Mouse (Mus musculus) intestine, embryonic 16.5 days (tissue): Measurements from ENCODE around the gene Nbl1. TPM values are rescaled to one million over a fixed set of nuclear protein-coding genes. Genes with fewer than 3 reads are reported as not detected.
A peak's percentile ranks its signal among the peaks of the same experiment; 100 is the strongest.

Experiments used
- ATAC-seq: fragments of 200-750 bp; cut with Nextera tagmentation; 2 replicates; pipeline ENCODE4 v1.8.0; 2017; ENCODE audit warnings: moderate TSS enrichment, moderate library complexity
- H3K27ac ChIP-seq: fragments of 300-500 bp; sonication (generic); 2 replicates; pipeline ENCODE4 v1.5.1; 2014; ENCODE audit warnings: mild to moderate bottlenecking, low read length
- H3K27me3 ChIP-seq: fragments of 300-500 bp; sonication (generic); replicated peaks from 2 replicates; pipeline ENCODE4 v1.6.1; 2014; ENCODE audit warnings: low read length, control low read depth, mixed read lengths; ENCODE audit not compliant: control insufficient read depth, insufficient read depth
- H3K36me3 ChIP-seq: fragments of 300-500 bp; sonication (generic); 2 replicates; pipeline ENCODE4 v1.6.1; 2014; ENCODE audit warnings: low read length, control low read depth; ENCODE audit not compliant: control insufficient read depth, insufficient read depth
- H3K4me1 ChIP-seq: fragments of 300-500 bp; sonication (generic); 2 replicates; pipeline ENCODE4 v1.6.1; 2014; ENCODE audit warnings: low read length, control low read depth, mixed read lengths; ENCODE audit not compliant: control insufficient read depth, insufficient read depth
- H3K4me2 ChIP-seq: fragments of 300-500 bp; sonication (generic); 2 replicates; pipeline ENCODE4 v1.6.1; 2014; ENCODE audit warnings: low read depth, low read length, control low read depth
- H3K4me3 ChIP-seq: fragments of 300-500 bp; sonication (generic); 2 replicates; pipeline ENCODE4 v1.5.1; 2014; ENCODE audit warnings: mild to moderate bottlenecking, low read length
- H3K9ac ChIP-seq: fragments of 300-500 bp; sonication (generic); 2 replicates; pipeline ENCODE4 v1.6.1; 2014; ENCODE audit warnings: low read depth, low read length
- H3K9me3 ChIP-seq: fragments of 300-500 bp; sonication (generic); 2 replicates; pipeline ENCODE4 v1.6.1; 2016; ENCODE audit warnings: low read length, control low read depth; ENCODE audit not compliant: control insufficient read depth
- WGBS: fragments of 180-500 bp; shearing (Covaris S2); extraction: QIAGEN DNeasy Blood & Tissue Kit; methylation state at CpG from one replicate; pipeline ENCODE4 v1.1.7; 2014; 5-methylcytosine and 5-hydroxymethylcytosine counted together
- polyA plus RNA-seq: library from polyadenylated mRNA; unstranded; fragments of >200 nt; fragmentation: Nextera tagmentation; extraction: Ambion mirVana; gene quantifications from 2 replicates; pipeline ENCODE4 v1.2.1, GENCODE M21; 2015

Gene Nbl1
- polyA plus RNA-seq, 1 experiment from 2014 or later = 38.9 TPM

GRCm38 (mm10) chr4:139078726-139079125 lies 14.1 kb downstream of the Nbl1 start:
- ATAC-seq = no peak
- Histone ChIP-seq H3K4me1 (peaks cover 29% of the 10 kb centered on the region), H3K9ac (no peak overlapping the region), H3K4me2 (no peak overlapping the region), H3K27me3 (peaks cover 34% of the 10 kb centered on the region), H3K36me3 (no peaks in the 10 kb centered on the region), H3K4me3 (no peak overlapping the region), H3K27ac (no peak overlapping the region), H3K9me3 (no peaks in the 10 kb centered on the region)
- 21% methylated on average over 4 of the region's 4 CpGs for whole genome bisulfite sequencing

- no peaks in the 10 kb centered on the region for H3K9me3 ChIP-seq
- no peak overlapping the region for H3K4me2 ChIP-seq
- ATAC-seq = no peak
- no peak overlapping the region for H3K9ac ChIP-seq
- WGBS = 31% methylated on average over 2 of the region's 2 CpGs
- H3K27me3 ChIP-seq = peaks cover 38% of the 10 kb centered on the region
- H3K4me3 ChIP-seq = no peak overlapping the region
- peaks cover 26% of the 10 kb centered on the region for H3K4me1 ChIP-seq
- H3K27ac ChIP-seq = no peak overlapping the region
- H3K36me3 ChIP-seq = no peaks in the 10 kb centered on the region
Observed at GRCm38 (mm10) chr4:139078313-139078712, 14.5 kb downstream of the Nbl1 start.

DNA sequence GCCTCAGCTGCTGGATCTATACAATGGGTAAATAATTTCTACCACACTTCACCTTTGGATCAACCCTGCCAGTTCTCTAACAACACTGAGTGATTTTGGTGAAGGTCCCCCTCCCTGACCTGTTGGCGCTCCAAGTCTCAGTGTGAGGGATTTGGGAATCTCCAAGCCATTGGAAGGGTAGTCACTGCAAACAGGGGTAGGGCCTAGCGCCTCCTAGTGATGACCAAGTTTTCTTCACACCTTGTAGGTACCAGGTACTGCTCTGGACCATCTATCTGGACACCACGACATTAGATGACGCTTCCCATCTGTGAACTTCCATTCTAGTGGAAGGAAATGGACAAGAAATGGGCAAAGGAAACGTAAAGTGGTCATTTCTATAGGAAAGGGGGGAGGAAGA lies 16.9 kb downstream of the Nbl1 start:
- H3K4me1 ChIP-seq = peaks cover 14% of the 10 kb centered on the region
- H3K27me3 ChIP-seq = peaks cover 43% of the 10 kb centered on the region
- peak overlapping the region; percentile 61 for H3K4me3 ChIP-seq
- 16% methylated on average over 5 of the region's 5 CpGs for WGBS
- peak overlapping the region; percentile 97 for H3K4me2 ChIP-seq
- no peaks in the 10 kb centered on the region for H3K9me3 ChIP-seq
- peak; percentile 27; the same call in 1 of the 2 replicates for ATAC-seq
- no peak overlapping the region for H3K9ac ChIP-seq
- H3K27ac ChIP-seq = no peak overlapping the region
- no peaks in the 10 kb centered on the region for H3K36me3 ChIP-seq

DNA sequence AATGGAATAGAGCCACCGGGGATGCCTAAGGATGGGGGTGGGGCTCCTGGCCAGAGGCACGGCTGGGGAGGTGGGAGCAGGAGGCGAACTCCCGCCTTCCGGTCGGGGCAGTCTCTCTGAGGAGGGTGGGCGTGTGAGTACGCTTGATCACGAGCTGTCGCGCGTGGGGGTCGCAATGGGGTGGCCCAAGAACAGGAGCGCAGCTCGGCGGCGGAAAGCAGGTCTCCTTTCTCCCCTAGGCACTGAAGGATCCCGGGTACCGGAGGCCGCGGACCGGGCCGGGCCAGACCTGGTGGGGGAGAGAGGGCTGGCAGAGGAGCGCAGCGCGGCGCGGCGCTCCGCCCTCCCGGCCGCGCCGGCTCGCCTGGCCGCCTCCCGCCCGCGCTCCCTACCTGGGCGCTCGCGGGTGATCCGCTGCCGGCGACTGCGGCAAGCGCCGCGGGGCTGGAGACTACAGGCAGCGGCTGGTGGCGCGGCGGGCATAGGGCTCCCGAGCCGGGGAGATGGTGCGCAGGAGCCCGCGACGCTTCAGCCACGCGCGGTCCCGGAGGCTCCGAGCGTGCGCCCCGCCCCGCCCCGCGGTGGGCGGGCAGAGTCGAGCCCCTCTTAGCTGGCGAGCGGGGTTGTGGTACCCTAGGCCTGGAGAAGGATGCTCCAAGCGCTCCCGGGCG lies 17.6 kb downstream of the Nbl1 start, which contains the start of gene Htr6:
TSS of gene Htr6 (minus strand) at position 530 of the 671 bp plus-strand sequence.
- peak; percentile 46 for ATAC-seq
- no peaks in the 10 kb centered on the region for H3K36me3 ChIP-seq
- under 1% methylated on average over 74 of the region's 77 CpGs for WGBS

GRCm38 (mm10) chr4:139074060-139074459 lies 18.7 kb downstream of the Nbl1 start:
- no peak for ATAC-seq
- peak overlapping the region; percentile 97; the same call in 1 of the 2 replicates for H3K4me2 ChIP-seq
- peak overlapping the region; percentile 61 for H3K4me3 ChIP-seq
- WGBS = 20% methylated on average over 29 of the region's 29 CpGs
- H3K27ac ChIP-seq = no peak overlapping the region
- H3K4me1 ChIP-seq = peaks cover 14% of the 10 kb centered on the region
- H3K36me3 ChIP-seq = no peaks in the 10 kb centered on the region
- H3K9ac ChIP-seq = no peak overlapping the region
- peaks cover 43% of the 10 kb centered on the region for H3K27me3 ChIP-seq
- H3K9me3 ChIP-seq = no peaks in the 10 kb centered on the region

More for the DNA sequence above, 17.6 kb downstream of the Nbl1 start, which contains the start of gene Htr6:
- Histone ChIP-seq H3K4me2 (peak within 1 kb of the TSS; percentile 97), H3K27me3 (peaks cover 43% of the 10 kb centered on the region), H3K9me3 (no peaks in the 10 kb centered on the region), H3K9ac (peak within 1 kb of the TSS; percentile 62), H3K4me3 (peak within 1 kb of the TSS; percentile 61), H3K27ac (no peak within 1 kb of the TSS), H3K4me1 (peaks cover 14% of the 10 kb centered on the region)

DNA sequence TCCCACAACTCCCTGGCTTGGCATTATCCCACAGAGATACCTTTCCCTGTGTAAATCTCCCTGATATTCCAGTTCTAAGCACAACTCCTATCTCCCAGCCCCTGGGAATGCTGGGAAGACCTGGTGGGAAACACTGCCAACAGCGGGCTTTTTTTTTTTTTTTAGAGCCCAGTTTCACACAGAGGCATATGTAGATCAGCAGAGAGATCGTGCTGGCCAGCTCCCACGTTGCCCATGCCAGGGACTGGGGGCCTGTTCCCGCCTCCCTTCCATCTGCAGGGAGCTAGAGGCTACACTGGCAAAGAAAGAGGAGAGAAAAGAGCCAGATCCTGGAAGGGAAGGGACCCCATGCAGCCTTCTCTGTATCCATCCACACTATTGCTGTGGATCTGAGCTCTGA lies 24.5 kb downstream of the Nbl1 start:
- H3K4me1 ChIP-seq = no peaks in the 10 kb centered on the region
- no peak overlapping the region for H3K9ac ChIP-seq
- peaks cover 4% of the 10 kb centered on the region; the same call in 1 of the 2 replicates for H3K27me3 ChIP-seq
- no peaks in the 10 kb centered on the region for H3K36me3 ChIP-seq
- no peak overlapping the region for H3K27ac ChIP-seq
- no peaks in the 10 kb centered on the region for H3K9me3 ChIP-seq
- no peak for ATAC-seq
- 42% methylated on average over 4 of the region's 4 CpGs for WGBS
- no peak overlapping the region for H3K4me2 ChIP-seq
- H3K4me3 ChIP-seq = no peak overlapping the region

- H3K27ac ChIP-seq = no peak overlapping the region
- no peak overlapping the region for H3K4me3 ChIP-seq
- no peak for ATAC-seq
- no peak overlapping the region for H3K9ac ChIP-seq
- H3K27me3 ChIP-seq = no peaks in the 10 kb centered on the region
- H3K36me3 ChIP-seq = no peaks in the 10 kb centered on the region
- no peak overlapping the region for H3K4me2 ChIP-seq
- 84% methylated on average over 5 of the region's 5 CpGs for WGBS
- H3K9me3 ChIP-seq = no peaks in the 10 kb centered on the region
- no peaks in the 10 kb centered on the region for H3K4me1 ChIP-seq
Observed at GRCm38 (mm10) chr4:139064831-139065230, 28.0 kb downstream of the Nbl1 start.

DNA sequence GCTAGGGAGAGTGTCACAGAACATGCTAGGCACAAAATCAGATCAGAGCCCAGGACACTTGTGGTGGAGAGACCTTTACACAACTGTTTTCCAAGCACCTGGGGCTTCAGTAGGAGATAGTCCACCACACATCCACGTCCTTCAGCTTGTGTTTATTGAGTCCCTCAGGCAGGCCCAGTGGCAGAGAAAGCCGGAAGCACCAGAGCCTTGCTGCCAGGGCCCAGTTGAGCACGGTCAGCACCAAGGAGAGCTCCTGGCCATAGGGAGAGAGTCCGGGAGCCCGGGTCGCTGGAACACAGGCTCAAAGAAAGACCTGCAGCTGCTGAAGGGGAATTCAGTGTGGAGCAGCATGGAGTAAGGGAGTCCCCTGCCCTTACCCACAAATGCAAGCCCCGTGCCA lies 33.2 kb downstream of the Nbl1 start:
- Histone ChIP-seq H3K27me3 (no peaks in the 10 kb centered on the region), H3K4me2 (no peak overlapping the region), H3K9ac (no peak overlapping the region), H3K9me3 (no peaks in the 10 kb centered on the region), H3K4me3 (no peak overlapping the region), H3K4me1 (no peaks in the 10 kb centered on the region), H3K27ac (no peak overlapping the region), H3K36me3 (no peaks in the 10 kb centered on the region)
- ATAC-seq = no peak
- 7% methylated on average over 7 of the region's 7 CpGs for WGBS

DNA sequence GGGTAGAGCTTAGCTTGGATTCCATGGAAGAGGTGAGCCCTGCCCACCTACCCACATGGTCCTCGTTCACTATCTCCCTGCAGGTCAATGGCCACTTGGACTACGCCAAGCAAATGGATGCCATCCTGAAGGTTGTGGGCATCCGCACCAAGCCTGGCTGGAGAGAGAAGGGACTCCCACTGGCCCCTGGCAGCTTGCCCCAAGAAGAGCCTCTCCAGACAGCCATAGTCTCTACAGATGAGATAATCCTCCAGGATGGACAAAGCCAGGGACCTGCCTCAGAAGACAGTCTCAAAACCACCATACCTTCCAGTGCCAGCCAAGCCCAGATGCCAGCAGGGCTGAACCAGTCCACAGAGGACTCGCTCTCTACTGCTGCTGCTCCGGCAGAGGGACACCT lies 34.8 kb downstream of the Nbl1 start:
- H3K36me3 ChIP-seq = no peaks in the 10 kb centered on the region
- H3K9me3 ChIP-seq = no peaks in the 10 kb centered on the region
- no peak for ATAC-seq
- H3K4me1 ChIP-seq = no peaks in the 10 kb centered on the region
- H3K4me2 ChIP-seq = no peak overlapping the region
- 87% methylated on average over 5 of the region's 5 CpGs for WGBS
- no peak overlapping the region for H3K4me3 ChIP-seq
- no peak overlapping the region for H3K27ac ChIP-seq
- no peak overlapping the region for H3K9ac ChIP-seq
- H3K27me3 ChIP-seq = no peaks in the 10 kb centered on the region

- Histone ChIP-seq H3K4me3 (no peak overlapping the region), H3K9ac (no peak overlapping the region), H3K4me1 (no peaks in the 10 kb centered on the region), H3K4me2 (no peak overlapping the region), H3K27ac (no peak overlapping the region), H3K27me3 (no peaks in the 10 kb centered on the region), H3K9me3 (no peaks in the 10 kb centered on the region), H3K36me3 (no peaks in the 10 kb centered on the region)
- ATAC-seq = no peak
- 64% methylated on average over 5 of the region's 5 CpGs for WGBS
Observed at GRCm38 (mm10) chr4:139057291-139057690, 35.5 kb downstream of the Nbl1 start.
